Mouse (Mus musculus): ENCODE data around the gene Chid1. TPM values are rescaled to one million over a fixed set of nuclear protein-coding genes. Genes with fewer than 3 reads are reported as not detected.

Gene Chid1
- polyA plus RNA-seq (2016; fragmentation: Nextera tagmentation; extraction: Ambion mirVana), result 24.8 and 25.4 TPM in 2 replicates

DNA sequence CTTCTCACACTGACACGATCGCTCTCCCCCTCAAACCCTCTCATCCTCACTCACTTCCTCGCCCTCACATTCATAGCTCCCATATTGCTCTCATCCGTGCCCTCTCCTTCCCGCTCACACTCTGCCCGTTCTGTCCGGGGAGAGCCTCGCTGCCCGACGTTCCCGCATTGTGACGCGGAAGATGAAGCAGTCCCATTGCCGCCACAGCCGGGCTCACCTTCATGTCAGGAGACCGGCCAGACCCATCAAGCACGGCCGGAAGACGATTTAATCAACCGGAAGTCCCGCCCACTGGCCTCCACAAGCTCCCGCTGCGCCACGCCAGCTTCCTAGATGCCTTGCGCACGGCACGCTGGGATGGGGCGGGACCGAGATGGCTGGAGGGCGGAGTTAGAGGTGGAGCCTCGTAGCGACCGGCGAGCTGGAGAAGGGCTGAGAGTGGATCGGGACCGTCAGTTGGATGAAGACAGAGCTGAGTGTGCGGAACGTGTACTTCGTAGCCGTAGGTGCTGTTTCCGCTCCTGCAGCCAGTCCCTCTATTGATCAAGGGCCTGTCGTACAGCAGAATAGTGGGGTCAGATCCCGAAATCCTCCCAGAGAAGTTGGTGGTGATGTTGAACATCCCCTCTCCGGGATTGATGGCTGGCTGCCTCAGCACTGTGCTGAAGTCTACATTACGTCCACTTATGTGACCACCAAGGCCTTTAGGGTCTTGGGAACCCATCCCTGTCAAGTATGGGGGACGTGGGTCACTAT lies at the start of gene Chid1:
TSS of gene Chid1 (minus strand) at position 302 of the 756 bp plus-strand sequence.
- peak; percentile 99 for DNase-seq (ENCODE audit: extremely low spot score, low spot score)
- Histone ChIP-seq H3K9me3 (no peaks in the 10 kb centered on the region), H3K4me1 (peaks cover 24% of the 10 kb centered on the region), H3K27ac (peak within 1 kb of the TSS; percentile 89), H3K36me3 (replicated peaks) (no peaks in the 10 kb centered on the region), H3K4me3 (peak within 1 kb of the TSS; percentile 84), H3K27me3 (ENCODE audit: poor library complexity, severe bottlenecking) (peaks cover 6% of the 10 kb centered on the region; the same call in 1 of the 2 replicates)
- WGBS, result 2% methylated on average over 46 of the region's 46 CpGs

- no peaks in the 10 kb centered on the region for H3K4me1 ChIP-seq
- H3K27ac ChIP-seq, result no peak overlapping the region
- H3K27me3 ChIP-seq (ENCODE audit: poor library complexity, severe bottlenecking), result no peaks in the 10 kb centered on the region
- DNase-seq (ENCODE audit: extremely low spot score, low spot score), result no peak
- no peaks in the 10 kb centered on the region for H3K9me3 ChIP-seq
- 88% methylated on average over 6 of the region's 6 CpGs for WGBS
- no peak overlapping the region for H3K4me3 ChIP-seq
- H3K36me3 ChIP-seq (replicated peaks), result peaks cover 54% of the 10 kb centered on the region
Measured at GRCm38 (mm10) chr7:141588890-141589289, 49.2 kb upstream of the Chid1 start.

GRCm38 (mm10) chr7:141585881-141586280 lies 46.2 kb upstream of the Chid1 start:
- H3K4me3 ChIP-seq, result no peak overlapping the region
- H3K4me1 ChIP-seq, result no peaks in the 10 kb centered on the region
- WGBS, result 77% methylated on average over 1 of the region's 1 CpGs
- DNase-seq (ENCODE audit: extremely low spot score, low spot score), result no peak
- H3K36me3 ChIP-seq (replicated peaks), result peaks cover 45% of the 10 kb centered on the region
- peak overlapping the region; percentile 66 for H3K27ac ChIP-seq
- H3K27me3 ChIP-seq (ENCODE audit: poor library complexity, severe bottlenecking), result no peaks in the 10 kb centered on the region
- H3K9me3 ChIP-seq, result no peaks in the 10 kb centered on the region

GRCm38 (mm10) chr7:141585288-141585687 lies 45.6 kb upstream of the Chid1 start:
- Histone ChIP-seq H3K9me3 (no peaks in the 10 kb centered on the region), H3K36me3 (replicated peaks) (peaks cover 39% of the 10 kb centered on the region), H3K4me1 (no peaks in the 10 kb centered on the region), H3K27ac (no peak overlapping the region), H3K4me3 (no peak overlapping the region), H3K27me3 (ENCODE audit: poor library complexity, severe bottlenecking) (no peaks in the 10 kb centered on the region)
- 90% methylated on average over 4 of the region's 4 CpGs for WGBS
- no peak for DNase-seq (ENCODE audit: extremely low spot score, low spot score)

GRCm38 (mm10) chr7:141584048-141584841 lies 44.6 kb upstream of the Chid1 start:
- Histone ChIP-seq H3K4me3 (no peak overlapping the region), H3K4me1 (no peaks in the 10 kb centered on the region), H3K27me3 (ENCODE audit: poor library complexity, severe bottlenecking) (no peaks in the 10 kb centered on the region), H3K9me3 (no peaks in the 10 kb centered on the region), H3K27ac (no peak overlapping the region), H3K36me3 (replicated peaks) (peaks cover 33% of the 10 kb centered on the region)
- 86% methylated on average over 5 of the region's 5 CpGs for WGBS
- no peak for DNase-seq (ENCODE audit: extremely low spot score, low spot score)

- no peaks in the 10 kb centered on the region for H3K27me3 ChIP-seq (ENCODE audit: poor library complexity, severe bottlenecking)
- no peak overlapping the region for H3K4me3 ChIP-seq
- peaks cover 25% of the 10 kb centered on the region; the same call in 1 of the 2 replicates for H3K36me3 ChIP-seq (replicated peaks)
- no peaks in the 10 kb centered on the region; the same call in 1 of the 2 replicates for H3K4me1 ChIP-seq
- no peak overlapping the region for H3K27ac ChIP-seq
- no peak for DNase-seq (ENCODE audit: extremely low spot score, low spot score)
- WGBS, result 90% methylated on average over 7 of the region's 7 CpGs
- H3K9me3 ChIP-seq, result no peaks in the 10 kb centered on the region
Measured at GRCm38 (mm10) chr7:141581323-141581722, 41.7 kb upstream of the Chid1 start.

- Histone ChIP-seq H3K9me3 (no peaks in the 10 kb centered on the region), H3K4me1 (no peaks in the 10 kb centered on the region; the same call in 1 of the 2 replicates), H3K4me3 (no peak overlapping the region), H3K36me3 (replicated peaks) (peaks cover 26% of the 10 kb centered on the region; the same call in 1 of the 2 replicates), H3K27me3 (ENCODE audit: poor library complexity, severe bottlenecking) (no peaks in the 10 kb centered on the region), H3K27ac (no peak overlapping the region)
- DNase-seq (ENCODE audit: extremely low spot score, low spot score), result no peak
- 92% methylated on average over 2 of the region's 2 CpGs for WGBS
Measured at GRCm38 (mm10) chr7:141578943-141579342, 39.3 kb upstream of the Chid1 start.

GRCm38 (mm10) chr7:141578511-141578910 lies 38.9 kb upstream of the Chid1 start:
- WGBS, result 97% methylated on average over 1 of the region's 1 CpGs
- H3K27ac ChIP-seq, result no peak overlapping the region
- H3K27me3 ChIP-seq (ENCODE audit: poor library complexity, severe bottlenecking), result no peaks in the 10 kb centered on the region
- H3K9me3 ChIP-seq, result no peaks in the 10 kb centered on the region
- H3K4me3 ChIP-seq, result no peak overlapping the region
- H3K36me3 ChIP-seq (replicated peaks), result peaks cover 29% of the 10 kb centered on the region; the same call in 1 of the 2 replicates
- H3K4me1 ChIP-seq, result no peaks in the 10 kb centered on the region; the same call in 1 of the 2 replicates
- no peak for DNase-seq (ENCODE audit: extremely low spot score, low spot score)

GRCm38 (mm10) chr7:141577801-141578200 lies 38.1 kb upstream of the Chid1 start:
- DNase-seq (ENCODE audit: extremely low spot score, low spot score), result no peak
- H3K36me3 ChIP-seq (replicated peaks), result peaks cover 30% of the 10 kb centered on the region; the same call in 1 of the 2 replicates
- H3K4me3 ChIP-seq, result no peak overlapping the region
- 91% methylated on average over 3 of the region's 3 CpGs for WGBS
- no peak overlapping the region for H3K27ac ChIP-seq
- no peaks in the 10 kb centered on the region for H3K9me3 ChIP-seq
- H3K27me3 ChIP-seq (ENCODE audit: poor library complexity, severe bottlenecking), result no peaks in the 10 kb centered on the region
- no peaks in the 10 kb centered on the region; the same call in 1 of the 2 replicates for H3K4me1 ChIP-seq

DNA sequence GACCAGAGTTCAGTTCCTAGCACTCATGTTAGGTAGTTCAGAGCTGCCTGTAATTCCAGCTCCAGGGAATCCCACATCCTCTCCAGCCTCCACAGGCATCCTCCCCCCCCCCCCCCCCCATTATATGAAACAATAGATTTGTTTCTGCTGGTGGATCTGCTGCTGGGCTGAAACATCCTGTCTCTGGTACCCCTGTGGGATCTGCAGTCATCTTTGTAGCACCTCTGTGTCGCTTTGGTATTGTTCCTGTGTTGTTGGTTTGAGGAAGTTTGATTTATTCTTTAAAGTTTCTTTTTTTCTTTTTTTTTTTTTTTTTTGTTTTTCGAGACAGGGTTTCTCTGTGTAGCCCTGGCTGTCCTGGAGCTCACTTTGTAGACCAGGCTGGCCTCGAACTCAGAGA lies 35.8 kb upstream of the Chid1 start:
- 85% methylated on average over 3 of the region's 3 CpGs for WGBS
- no peak overlapping the region for H3K4me3 ChIP-seq
- H3K36me3 ChIP-seq (replicated peaks), result peaks cover 17% of the 10 kb centered on the region; the same call in 1 of the 2 replicates
- no peak overlapping the region for H3K27ac ChIP-seq
- no peaks in the 10 kb centered on the region for H3K27me3 ChIP-seq (ENCODE audit: poor library complexity, severe bottlenecking)
- no peaks in the 10 kb centered on the region for H3K9me3 ChIP-seq
- no peaks in the 10 kb centered on the region; the same call in 1 of the 2 replicates for H3K4me1 ChIP-seq
- no peak for DNase-seq (ENCODE audit: extremely low spot score, low spot score)

- no peaks in the 10 kb centered on the region for H3K27me3 ChIP-seq (ENCODE audit: poor library complexity, severe bottlenecking)
- H3K36me3 ChIP-seq (replicated peaks), result peaks cover 19% of the 10 kb centered on the region
- H3K4me3 ChIP-seq, result no peak overlapping the region
- H3K4me1 ChIP-seq, result peaks cover 9% of the 10 kb centered on the region; the same call in 1 of the 2 replicates
- DNase-seq (ENCODE audit: extremely low spot score, low spot score), result no peak
- no peaks in the 10 kb centered on the region for H3K9me3 ChIP-seq
- WGBS, result 89% methylated on average over 3 of the region's 3 CpGs
- no peak overlapping the region for H3K27ac ChIP-seq
Measured at GRCm38 (mm10) chr7:141574041-141574440, 34.4 kb upstream of the Chid1 start.

DNA sequence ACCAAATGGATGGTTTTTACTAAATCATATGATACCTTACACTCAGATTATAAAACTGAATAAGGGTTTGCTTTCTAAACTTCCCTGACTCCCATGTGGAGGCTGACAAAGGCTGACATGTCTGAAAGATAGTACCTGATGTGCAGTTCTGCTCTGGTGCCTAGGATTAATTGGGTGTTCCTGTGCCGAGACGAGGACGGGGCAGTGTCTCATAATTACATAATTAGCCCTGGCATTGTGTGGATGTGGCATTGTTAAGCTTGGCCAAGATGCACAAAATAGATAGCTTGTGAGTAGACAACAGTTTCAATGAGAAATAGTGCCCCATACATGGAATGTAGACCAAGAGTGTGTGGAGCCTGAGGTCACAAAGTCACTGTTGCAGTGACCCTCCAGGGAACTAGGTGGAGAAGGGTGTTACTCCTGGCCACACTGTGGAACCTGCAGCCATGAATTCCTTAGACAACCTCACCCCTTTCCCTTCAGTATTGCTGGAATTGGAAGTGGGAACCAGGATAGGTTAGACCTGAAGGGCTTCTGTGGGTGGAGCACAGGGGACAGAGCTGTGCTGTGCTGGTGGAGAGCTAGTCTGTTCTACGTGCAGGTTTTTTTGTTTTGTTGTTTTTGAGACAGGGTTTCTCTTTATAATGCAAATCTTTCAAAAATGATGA lies 31.1 kb upstream of the Chid1 start:
- Histone ChIP-seq H3K4me3 (no peak overlapping the region), H3K27me3 (ENCODE audit: poor library complexity, severe bottlenecking) (no peaks in the 10 kb centered on the region), H3K9me3 (no peaks in the 10 kb centered on the region), H3K4me1 (peaks cover 23% of the 10 kb centered on the region), H3K27ac (no peak overlapping the region), H3K36me3 (replicated peaks) (peaks cover 20% of the 10 kb centered on the region)
- 83% methylated on average over 4 of the region's 4 CpGs for WGBS
- DNase-seq (ENCODE audit: extremely low spot score, low spot score), result no peak
